Mouse (Mus musculus): Measurements from ENCODE around the gene Krt83.
"Not testable (repeated sequence)": the region's sequence is repeated elsewhere in the genome, so short reads cannot be mapped to it uniquely, and the experiment has no call there.

Gene Krt83

DNA sequence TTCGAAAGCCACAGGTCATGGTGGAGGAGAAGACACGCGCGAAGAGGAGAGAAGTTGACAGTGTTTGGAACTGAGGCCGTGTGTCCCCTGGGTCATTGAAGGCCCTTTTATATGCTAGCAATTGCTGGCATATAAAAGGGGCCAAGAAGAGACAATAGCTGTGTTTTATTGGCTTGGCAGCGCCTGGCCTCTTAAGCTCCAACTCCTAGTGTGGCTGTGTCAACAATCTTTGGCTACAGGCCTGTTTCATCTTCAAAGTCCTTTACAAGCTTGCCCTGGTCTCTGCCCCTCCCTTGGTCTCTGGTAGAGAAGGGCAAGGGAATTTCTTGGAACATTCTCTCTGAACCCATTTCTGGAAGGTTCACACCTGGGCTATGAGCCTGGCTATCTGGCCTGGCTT lies at the start of gene Krt83:
Gene Krt83 (minus strand): TSS at position 82 of the 400 bp plus-strand sequence.
- no peak for DNase-seq (ENCODE audit: low spot score in 2 of 2)

DNA sequence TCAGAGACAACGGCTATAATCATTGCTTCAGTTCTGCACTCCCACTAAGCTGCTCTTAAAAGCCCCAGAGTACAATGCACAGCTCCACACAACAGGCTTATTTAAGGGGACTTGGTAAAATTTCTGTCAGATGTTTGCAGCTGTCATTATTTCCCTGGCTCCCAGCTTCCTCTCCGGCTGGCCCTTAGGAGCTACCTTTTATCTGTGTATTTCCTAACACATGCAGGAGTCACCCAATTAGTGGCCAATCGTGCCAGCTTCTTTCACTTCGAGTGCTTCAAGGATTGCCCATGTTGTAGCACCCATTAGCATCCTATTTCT lies 47.2 kb upstream of the Krt83 start:
- no peak for DNase-seq (ENCODE audit: low spot score in 2 of 2)

DNA sequence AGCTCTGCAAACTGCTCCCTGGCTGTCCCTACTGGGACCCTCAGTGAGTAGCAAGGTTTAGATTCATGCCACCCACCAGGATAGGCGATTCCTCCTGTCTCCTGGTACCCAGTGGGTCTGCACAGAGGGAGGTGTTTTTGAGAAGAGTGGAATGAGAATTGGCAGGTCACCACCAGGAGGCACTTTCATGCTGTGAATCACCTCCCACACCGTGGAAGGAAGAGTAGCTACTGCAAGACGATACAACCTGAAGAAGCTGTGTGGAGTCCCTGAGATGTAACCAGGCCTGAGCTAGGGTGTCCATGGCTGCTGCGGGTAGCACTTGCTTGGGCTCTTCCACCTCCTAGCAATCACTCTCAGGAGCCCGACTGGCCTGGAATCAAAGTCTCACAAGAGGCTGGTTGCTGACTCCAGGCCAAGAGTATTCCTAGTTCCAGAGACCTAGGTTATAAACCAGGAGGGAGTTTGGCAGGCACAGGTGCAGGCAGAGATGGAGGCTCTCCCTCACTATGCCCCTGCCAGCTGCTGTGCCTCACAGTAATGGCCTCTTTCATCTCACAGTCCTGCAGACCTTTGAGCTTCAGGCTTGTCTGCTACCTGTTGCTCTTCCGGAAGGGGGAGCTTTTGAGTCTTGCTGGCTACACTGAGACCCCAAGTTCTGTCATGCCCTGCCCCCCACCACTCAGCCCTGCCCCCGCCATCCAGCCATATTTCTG lies 46.7 kb upstream of the Krt83 start:
- DNase-seq (ENCODE audit: low spot score in 2 of 2): no peak

DNA sequence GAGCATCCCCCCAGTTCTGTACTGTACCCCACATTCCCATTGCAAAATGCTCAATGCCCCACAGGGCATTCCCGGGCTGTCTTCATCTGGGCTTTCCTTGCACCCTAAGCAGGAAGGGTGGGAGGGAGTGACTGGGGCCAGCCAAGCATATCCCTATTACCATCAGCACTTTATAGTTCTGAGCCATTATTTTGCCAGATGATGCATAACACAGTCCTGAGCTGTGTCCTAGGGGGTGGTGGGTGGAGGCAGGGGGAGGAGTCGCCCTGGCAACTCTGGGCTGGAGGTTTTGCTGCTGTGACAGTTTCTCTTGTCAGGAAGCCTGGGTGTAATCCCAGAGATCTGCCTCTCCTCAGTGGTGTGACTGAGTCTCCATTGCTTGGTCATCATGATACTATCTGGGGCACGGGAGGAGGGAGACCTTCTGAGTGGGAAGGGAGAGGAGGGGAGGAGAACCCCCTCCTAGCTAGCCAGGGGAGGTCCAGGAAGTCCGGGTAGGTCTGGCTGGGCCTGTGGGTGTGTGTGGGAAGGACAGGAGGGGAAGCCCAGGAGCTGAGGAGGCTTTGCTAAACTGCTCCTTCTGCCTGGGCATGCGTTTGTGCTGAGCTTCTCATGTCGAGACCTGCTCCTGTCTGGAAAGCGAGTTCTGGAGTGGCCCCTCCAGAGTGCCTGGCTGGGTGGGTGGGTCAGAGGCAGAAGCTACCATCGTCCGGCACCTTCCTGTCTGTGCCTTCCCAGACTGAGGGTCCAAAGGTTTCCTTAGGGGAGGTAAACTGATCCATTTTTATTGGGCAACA lies 44.9 kb upstream of the Krt83 start:
- no peak for DNase-seq (ENCODE audit: low spot score in 2 of 2)

DNA sequence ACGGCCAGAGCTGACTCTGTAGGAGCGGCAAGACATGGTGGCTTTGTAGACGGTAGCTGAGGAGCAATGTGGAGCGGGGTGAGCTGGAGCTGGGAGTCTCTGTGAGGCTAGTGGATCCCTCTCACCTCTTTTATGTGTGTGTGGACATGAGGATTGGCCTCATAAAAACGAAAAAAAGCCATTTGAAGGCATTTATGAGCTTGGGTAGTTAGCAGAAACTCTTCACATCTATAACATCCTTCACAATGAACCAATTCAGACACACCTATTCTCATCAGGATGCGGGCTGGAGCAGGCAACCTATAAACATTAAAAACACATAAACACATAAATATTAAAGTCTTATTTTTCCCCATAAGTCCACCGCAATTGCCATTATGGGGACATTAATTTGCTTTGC lies 41.4 kb upstream of the Krt83 start, which contains the start of gene Krt84:
Gene Krt84 (minus strand): TSS at position 101 of the 400 bp plus-strand sequence.
- DNase-seq (ENCODE audit: low spot score in 2 of 2): no peak

DNA sequence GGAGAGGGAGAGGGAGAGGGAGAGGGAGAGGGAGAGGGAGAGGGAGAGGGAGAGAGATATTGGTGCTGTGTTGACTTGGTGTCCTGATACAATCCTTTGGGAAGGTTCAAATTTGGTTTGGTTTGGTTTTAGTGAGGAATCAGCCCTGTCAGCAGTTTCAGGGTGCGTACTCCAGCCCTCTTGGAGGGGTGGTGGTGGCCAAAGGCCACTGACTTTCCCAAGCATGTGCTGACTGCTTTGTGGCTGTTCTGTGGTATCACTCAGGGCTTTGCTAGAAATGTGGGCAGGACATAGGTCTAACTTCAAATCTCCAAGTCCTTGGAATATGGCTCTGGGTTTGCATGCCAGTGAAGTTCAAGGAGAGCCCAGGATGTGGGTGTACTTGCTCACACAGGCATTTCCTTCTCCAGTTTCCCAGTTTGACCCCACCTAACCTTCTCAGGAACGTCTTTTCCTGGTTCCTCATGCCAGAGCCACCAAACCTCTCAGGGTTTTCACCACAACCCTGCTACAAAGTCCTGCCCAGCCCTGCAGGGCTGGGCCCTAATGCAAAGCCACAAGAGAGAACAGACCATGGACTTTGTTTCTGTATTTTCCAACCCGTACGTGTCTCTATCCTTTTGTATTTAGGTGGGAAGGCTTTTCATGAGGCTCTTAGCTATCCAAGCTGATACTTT lies 31.4 kb upstream of the Krt83 start:
- DNase-seq (ENCODE audit: low spot score in 2 of 2): no peak

DNA sequence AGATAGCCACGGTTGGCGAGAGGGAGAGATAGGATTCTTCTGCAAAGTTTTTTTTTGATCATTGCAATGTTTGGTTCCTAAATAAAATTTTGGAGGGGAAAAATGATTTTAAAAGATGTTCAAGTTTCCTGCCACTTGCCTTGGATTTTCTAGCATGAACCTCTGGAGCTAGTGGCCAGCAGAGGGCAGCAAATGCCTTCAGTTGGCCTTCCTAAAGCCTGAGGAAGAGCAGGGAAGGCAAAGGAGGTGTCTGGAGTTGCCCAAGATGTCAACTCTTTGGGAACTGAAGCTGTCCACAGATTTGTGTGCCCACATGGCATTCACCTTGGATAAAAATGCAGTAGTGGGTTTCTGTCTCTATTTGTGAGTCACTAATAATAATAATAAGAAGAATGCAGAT lies 28.5 kb upstream of the Krt83 start:
- DNase-seq (ENCODE audit: low spot score in 2 of 2): peak; percentile 78 to 89

DNA sequence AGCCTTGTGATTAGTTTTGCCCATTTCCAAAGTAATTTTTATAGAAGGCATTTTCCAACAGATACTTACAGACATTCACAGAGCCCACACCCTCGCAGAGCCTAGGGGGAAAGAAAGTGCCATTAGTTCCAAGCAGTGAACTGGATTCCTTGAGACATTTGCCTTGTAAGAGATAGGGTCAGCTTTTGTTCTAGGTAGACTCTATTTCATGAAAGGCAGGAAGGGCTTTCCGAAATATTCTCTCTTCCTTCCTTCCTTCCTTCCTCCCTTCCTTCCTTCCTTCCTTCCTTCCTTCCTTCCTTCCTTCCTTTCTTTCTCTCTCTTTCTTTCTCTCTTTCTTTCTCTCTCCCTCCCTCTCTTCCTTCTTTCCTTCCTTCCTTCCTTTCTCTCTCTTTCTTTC lies 25.8 kb upstream of the Krt83 start, which contains the start of gene Gm49425:
Gene Gm49425 (minus strand): TSS at position 101 of the 400 bp plus-strand sequence.
- DNase-seq (ENCODE audit: low spot score in 2 of 2): not testable (repeated sequence)

DNA sequence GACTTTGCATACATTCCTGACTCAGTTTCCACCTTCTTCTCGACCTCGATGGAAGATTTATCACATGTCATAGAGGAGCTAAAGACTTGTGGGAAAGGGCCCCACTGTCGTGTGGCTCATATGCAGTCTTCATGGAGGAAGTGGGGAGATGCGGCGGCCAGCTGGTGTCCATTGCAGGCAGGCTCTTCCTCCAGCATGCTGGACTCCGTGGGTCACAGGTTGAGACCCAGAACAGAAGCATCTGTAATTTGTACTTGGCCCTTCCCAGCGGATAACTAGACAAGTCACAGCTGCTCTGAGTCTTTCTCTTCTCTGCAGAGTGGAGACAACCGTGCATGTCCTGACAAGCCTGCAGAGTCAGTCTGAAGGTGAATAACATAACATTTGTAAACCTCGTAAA lies 16.9 kb upstream of the Krt83 start:
- no peak for DNase-seq (ENCODE audit: low spot score in 2 of 2)

DNA sequence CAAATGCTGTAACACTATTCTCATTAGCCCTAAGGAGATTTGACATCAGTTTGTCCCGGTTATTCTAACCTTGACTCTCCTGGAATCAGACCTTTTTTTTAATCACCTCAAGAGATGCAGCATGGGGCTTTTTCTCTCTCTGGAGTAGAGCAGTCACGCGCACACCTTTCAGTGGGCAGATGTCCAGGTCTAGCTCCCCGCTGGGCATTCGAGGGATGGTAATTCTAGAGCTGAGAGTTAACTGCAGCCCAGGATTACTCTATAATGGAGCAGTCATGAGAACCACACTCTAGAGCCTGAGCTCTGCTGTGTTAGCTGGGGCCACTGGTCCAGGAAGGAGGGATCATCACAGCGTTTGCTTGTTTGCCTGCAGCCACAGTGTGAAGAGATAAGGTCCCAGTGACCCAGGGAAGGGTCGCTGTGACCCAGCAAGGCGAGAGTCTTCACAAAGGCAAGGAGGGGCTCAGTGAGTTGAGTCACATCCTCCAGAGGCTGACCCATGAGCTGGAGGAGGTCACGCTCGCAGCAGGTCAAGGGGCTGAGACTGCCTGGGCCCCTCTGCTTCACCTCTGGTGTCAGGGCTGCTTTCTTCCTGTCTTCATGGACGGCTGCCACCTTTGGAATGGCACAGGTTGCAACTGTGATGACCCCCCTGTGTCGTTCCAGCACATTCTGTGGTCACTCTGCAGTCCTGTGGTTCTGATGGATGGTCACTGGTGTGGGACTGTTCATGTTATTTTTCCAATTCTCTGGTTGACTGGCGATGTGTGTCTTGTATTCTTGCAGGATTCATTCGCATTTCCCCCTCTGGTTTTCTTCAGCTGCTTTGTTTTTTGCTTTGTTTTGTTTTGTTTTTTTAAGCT lies 15.8 kb upstream of the Krt83 start:
- no peak for DNase-seq (ENCODE audit: low spot score in 2 of 2)

DNA sequence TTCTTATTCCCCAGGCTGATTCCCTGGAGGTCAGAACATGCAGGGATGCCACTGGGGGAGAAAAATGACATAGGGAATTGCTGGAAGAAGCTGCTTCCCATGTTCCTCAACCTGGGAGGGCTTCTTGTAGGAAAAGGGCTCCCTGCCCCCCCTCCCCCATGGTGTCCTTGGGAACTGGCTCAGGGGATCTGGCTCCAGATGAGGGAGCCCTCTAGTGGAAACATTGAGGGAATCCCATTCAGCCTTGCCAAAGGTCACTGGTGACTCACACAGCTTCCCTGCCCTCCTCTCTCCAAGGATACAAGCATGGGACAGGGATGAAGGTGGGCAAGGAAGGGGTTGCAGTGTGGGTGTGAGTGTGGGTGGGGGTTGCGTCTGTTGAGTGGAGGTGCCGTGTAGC lies 5.9 kb upstream of the Krt83 start:
- DNase-seq (ENCODE audit: low spot score in 2 of 2): no peak

DNA sequence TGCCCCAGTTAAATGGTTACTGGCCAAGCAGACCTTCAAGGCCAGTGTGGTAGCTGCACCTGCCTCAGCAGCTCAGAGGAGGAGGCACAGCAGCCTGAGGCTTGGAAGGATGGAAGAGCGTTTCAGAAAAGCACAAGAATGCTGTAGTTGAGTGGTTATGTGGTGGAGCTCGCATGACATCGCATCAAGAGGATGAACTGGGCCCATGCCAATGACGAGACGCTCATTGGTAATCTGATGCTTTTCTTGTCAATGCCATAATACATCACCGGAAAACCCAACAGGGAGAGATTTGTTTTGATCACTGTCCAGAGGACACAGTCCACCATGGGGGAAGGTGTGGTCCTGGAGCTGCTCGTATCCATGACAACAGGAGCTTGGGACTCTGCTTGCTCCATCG lies 4.0 kb upstream of the Krt83 start:
- DNase-seq (ENCODE audit: low spot score in 2 of 2): no peak

DNA sequence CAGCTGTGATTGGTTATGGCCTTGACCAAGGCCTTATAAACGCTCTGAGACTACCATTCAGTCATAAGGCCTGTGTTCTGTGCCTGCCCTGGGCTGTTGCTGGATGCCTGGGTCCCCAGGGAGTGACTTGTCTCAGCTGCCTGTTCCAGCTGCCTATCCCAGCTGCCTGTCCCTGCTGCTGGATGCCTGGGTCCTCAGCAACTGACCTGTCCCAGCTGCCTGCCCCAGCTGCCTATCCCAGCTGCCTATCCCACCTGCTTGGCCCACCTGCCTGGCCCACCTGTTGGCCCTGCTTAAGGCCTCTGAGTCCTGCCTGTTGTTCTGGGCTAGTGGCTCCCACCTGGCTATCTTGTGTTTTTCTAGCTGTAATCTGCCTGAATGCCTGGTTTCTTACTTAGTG lies 2.9 kb upstream of the Krt83 start:
- no peak for DNase-seq (ENCODE audit: low spot score in 2 of 2)

DNA sequence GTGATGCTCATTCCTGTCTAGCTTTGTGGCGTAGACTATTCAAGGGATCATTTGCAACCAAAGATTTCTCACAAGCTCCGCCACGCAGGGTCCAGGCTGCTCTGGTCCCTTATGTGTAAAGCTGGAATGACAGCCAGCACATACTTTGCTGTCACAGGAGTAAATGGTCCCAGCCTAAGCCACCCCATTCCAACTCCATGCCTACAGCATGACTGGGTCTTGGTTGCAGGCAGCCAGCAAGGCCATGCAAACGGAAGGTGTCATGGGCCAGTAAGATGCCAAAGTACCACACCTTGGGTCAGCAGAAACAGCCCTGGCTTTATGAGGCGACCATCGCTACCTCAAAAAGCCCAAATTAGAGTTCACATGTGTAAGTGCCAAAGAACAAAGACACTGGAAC lies 2.4 kb upstream of the Krt83 start:
- no peak for DNase-seq (ENCODE audit: low spot score in 2 of 2)

DNA sequence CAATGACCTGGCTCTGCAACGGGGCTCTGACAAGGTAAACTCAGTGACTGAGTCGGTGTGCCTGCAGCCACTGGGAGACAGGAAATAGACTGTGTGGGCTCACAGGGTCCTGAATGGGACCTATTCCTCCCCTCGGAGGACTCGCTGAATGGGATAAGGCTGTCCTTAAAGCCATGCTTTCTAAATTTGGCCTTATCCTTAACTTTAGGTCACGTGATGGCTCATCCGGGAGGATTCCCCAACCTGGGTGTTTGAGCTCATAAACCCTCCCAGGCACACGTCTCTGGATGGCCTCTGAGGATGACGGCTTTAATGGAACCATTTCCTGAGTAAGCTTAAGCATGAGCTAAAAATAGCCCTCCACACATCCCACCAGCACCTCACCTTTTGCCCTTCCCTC lies 1.4 kb upstream of the Krt83 start:
- DNase-seq (ENCODE audit: low spot score in 2 of 2): no peak

DNA sequence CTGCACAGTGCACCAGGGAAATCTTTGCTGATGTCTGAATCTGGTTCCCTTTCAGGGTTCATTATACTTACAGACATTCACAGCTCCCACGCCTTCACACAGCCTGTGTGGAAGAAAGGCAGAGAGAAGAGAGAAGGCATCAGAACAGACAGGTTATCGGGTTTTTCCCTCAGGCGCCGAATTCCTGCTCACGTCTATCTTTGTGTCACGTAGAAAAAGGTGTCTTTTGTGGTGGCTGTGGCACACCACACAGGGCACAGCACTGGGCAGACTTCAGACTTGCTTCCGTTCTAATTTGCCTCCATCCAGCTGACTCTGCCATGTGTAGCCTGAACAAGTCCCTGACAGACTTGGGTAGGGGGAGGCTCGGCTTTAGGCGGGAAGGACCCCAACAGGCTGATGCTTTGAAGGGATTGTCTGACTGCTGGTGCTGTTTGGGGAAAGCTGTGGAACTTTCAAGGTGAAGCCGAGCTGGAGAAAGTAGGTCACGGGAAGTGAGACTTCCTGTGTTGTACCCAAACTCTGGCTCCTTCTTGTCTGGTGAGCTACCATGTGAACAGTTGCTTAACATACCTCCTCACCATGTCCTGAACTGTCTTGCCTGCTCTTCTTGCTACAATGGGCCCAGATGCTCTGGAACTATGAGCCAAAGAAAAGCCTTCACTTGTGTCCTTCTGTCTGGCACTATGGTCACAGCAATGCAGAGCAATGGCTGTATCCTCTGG lies 5.2 kb downstream of the Krt83 start:
- peak; percentile 38 to 50 for DNase-seq (ENCODE audit: low spot score in 2 of 2)

DNA sequence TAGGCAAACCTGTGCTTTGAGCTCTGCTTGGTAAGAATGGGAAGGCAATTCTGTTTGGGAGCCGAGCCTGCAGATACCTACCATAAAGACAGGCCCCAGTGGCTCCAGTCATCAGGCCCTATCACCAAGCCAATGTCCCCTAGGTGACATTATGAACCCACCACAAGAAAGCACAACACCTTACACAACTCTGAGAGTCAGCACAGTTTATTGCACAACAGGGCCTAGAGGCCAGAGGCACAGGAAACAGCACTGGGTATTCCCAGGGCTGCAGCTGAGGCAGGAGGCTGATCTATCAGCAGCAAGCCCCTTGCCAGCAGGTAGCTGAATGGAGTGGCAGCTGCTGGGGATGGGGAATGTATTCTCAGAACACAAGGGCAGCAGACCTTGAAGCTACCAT lies 6.4 kb downstream of the Krt83 start:
- no peak for DNase-seq (ENCODE audit: low spot score in 2 of 2)

DNA sequence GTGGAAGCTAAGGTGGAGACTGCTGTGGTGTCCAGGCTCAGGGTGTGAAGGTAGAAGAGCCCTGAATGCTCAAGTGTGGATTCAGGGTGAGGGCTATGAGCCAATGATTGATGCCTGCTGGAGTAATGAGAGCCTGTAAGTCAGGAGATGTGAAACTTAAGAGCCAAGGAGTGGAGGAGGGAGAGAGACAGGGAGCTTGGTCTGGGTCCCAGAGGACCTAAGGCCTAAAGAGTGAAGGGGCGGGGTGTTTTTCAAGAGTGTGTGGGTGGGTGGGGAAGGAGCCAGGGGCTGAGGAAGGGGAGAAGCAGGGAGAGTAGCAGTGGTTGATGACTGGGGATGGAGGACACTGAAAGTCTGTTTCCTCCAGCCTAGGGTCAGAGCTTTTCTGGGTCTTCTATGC lies 7.7 kb downstream of the Krt83 start:
- no peak for DNase-seq (ENCODE audit: low spot score in 2 of 2)

DNA sequence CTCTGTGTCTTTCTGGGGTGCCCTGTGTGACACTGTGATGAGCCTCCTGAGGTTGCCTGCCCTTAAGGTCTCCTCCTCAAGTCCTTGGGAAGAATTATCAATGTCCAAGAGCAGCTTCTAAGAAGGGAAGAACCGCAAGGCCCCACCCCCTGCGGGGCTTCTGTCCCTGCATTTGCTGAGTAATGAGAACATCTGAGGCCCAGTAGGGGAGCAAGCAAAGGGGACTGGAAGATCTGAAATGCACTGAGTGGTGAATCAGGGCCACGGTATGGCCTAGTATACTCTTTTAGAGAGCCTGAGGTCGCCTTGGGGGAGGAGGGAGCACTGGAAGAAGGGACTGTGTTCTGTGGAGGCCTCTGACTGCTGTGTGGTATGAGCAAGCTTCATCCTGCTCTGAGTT lies 9.3 kb downstream of the Krt83 start:
- DNase-seq (ENCODE audit: low spot score in 2 of 2): no peak

DNA sequence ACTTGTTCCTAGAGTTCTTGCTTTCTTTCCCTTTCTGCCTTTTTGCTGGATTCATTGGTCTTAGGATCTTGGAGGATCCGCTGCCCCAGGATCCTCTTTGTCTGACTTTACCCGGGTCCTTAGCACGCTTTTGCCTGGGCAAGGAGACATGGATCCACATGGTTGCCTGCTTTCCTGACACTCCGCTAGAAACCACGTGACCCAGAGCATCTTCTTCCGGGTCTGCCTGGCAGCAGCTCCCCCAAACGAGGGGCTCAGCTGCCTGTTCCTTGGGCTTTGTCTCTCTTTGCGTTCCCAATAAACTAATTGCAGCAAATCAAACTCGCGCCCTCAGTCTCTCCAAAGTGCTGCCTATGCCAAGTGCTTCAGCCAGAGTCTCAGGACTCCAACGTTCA lies 11.6 kb downstream of the Krt83 start:
- peak in 1 of 2 experiments; percentile 34 for DNase-seq (ENCODE audit: low spot score in 2 of 2)

DNA sequence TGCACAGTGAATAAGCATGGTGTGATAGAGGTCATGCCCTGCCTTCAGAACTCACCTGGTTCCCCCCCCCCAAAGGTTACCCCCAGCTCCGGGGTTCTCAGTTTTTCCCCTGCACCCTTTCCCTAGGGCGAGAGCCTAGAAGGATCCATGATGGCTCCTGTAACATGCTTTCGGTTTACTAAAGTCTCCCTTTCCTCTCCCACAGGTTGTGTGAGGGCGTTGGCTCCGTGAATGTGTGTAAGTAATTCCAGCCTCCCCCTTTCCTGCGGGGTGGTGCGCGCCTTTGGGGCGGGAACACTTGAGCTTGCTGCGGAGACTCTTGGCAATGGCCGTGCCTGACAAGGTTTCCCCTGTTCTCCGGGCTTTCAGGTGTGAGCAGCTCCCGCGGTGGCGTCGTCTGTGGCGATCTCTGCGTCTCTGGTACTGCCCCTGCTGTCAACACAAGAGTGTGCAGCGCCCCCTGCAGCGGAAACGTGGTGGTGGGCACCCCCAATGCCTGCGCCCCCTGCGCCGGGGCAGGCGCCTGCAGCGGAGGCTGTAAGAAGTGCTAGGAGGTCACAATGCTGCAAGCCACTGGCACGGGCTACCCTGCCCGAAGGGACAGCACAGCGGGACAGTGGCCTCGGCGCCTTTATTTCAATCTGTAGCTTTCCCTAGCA lies 12.2 kb downstream of the Krt83 start:
- peak; percentile 46 to 64 for DNase-seq (ENCODE audit: low spot score in 2 of 2)

Data from right cerebral cortex, postnatal 10 days (tissue).